Mouse (Mus musculus): ENCODE data around the gene Thsd4. TPM values are rescaled to one million over a fixed set of nuclear protein-coding genes. Genes with fewer than 3 reads are reported as not detected.

Gene Thsd4
- polyA plus RNA-seq, 1 experiment from 2014 or later: 20.2 TPM

GRCm38 (mm10) chr9:60380550-60380949 lies 141.3 kb downstream of the Thsd4 start:
- ATAC-seq: no peak
- H3K4me2 ChIP-seq (ENCODE audit: low read depth, low read length): no peak overlapping the region
- no peaks in the 10 kb centered on the region for H3K36me3 ChIP-seq (ENCODE audit: control insufficient read depth, insufficient read depth, low read length)
- H3K27ac ChIP-seq (ENCODE audit: low read length): no peak overlapping the region
- H3K9me3 ChIP-seq (ENCODE audit: control insufficient read depth, low read length): no peaks in the 10 kb centered on the region
- 73% methylated on average over 4 of the region's 4 CpGs for WGBS
- H3K4me1 ChIP-seq (ENCODE audit: control insufficient read depth, insufficient read depth, low read length): peaks cover 7% of the 10 kb centered on the region; the same call in 1 of the 2 replicates
- H3K9ac ChIP-seq (ENCODE audit: low read depth, low read length): no peak overlapping the region
- H3K27me3 ChIP-seq (replicated peaks; ENCODE audit: control insufficient read depth, insufficient read depth, low read length): no peaks in the 10 kb centered on the region
- H3K4me3 ChIP-seq (ENCODE audit: low read length): no peak overlapping the region

GRCm38 (mm10) chr9:60378235-60378634 lies 143.6 kb downstream of the Thsd4 start:
- 49% methylated on average over 6 of the region's 6 CpGs for WGBS
- ATAC-seq: peak; percentile 46; the same call in 1 of the 2 replicates
- peaks cover 7% of the 10 kb centered on the region; the same call in 1 of the 2 replicates for H3K4me1 ChIP-seq (ENCODE audit: control insufficient read depth, insufficient read depth, low read length)

GRCm38 (mm10) chr9:60373161-60373737 lies 148.6 kb downstream of the Thsd4 start:
- Histone ChIP-seq H3K4me2 (ENCODE audit: low read depth, low read length) (no peak overlapping the region), H3K4me1 (ENCODE audit: control insufficient read depth, insufficient read depth, low read length) (peaks cover 9% of the 10 kb centered on the region), H3K27me3 (replicated peaks; ENCODE audit: control insufficient read depth, insufficient read depth, low read length) (no peaks in the 10 kb centered on the region), H3K9ac (ENCODE audit: low read depth, low read length) (no peak overlapping the region), H3K36me3 (ENCODE audit: control insufficient read depth, insufficient read depth, low read length) (no peaks in the 10 kb centered on the region), H3K9me3 (ENCODE audit: control insufficient read depth, low read length) (no peaks in the 10 kb centered on the region), H3K4me3 (ENCODE audit: low read length) (no peak overlapping the region), H3K27ac (ENCODE audit: low read length) (peak overlapping the region; percentile 53; the same call in 1 of the 2 replicates)
- WGBS: 39% methylated on average over 4 of the region's 4 CpGs
- peak; percentile 32; the same call in 1 of the 2 replicates for ATAC-seq

More at GRCm38 (mm10) chr9:60378235-60378634, 143.6 kb downstream of the Thsd4 start:
- Histone ChIP-seq H3K4me3 (ENCODE audit: low read length) (no peak overlapping the region), H3K9me3 (ENCODE audit: control insufficient read depth, low read length) (no peaks in the 10 kb centered on the region), H3K27me3 (replicated peaks; ENCODE audit: control insufficient read depth, insufficient read depth, low read length) (no peaks in the 10 kb centered on the region), H3K27ac (ENCODE audit: low read length) (0 out of 2 replicates have a peak overlapping the region, but pooled peaks have one; percentile 6), H3K36me3 (ENCODE audit: control insufficient read depth, insufficient read depth, low read length) (no peaks in the 10 kb centered on the region), H3K4me2 (ENCODE audit: low read depth, low read length) (no peak overlapping the region), H3K9ac (ENCODE audit: low read depth, low read length) (no peak overlapping the region)

- no peaks in the 10 kb centered on the region for H3K9me3 ChIP-seq (ENCODE audit: control insufficient read depth, low read length)
- peak; percentile 58 for ATAC-seq
- 46% methylated on average over 9 of the region's 9 CpGs for WGBS
- no peaks in the 10 kb centered on the region for H3K36me3 ChIP-seq (ENCODE audit: control insufficient read depth, insufficient read depth, low read length)
- no peak overlapping the region for H3K9ac ChIP-seq (ENCODE audit: low read depth, low read length)
- H3K27me3 ChIP-seq (replicated peaks; ENCODE audit: control insufficient read depth, insufficient read depth, low read length): no peaks in the 10 kb centered on the region
- H3K4me2 ChIP-seq (ENCODE audit: low read depth, low read length): no peak overlapping the region
- peaks cover 23% of the 10 kb centered on the region for H3K4me1 ChIP-seq (ENCODE audit: control insufficient read depth, insufficient read depth, low read length)
- 0 out of 2 replicates have a peak overlapping the region, but pooled peaks have one; percentile 26 for H3K27ac ChIP-seq (ENCODE audit: low read length)
- H3K4me3 ChIP-seq (ENCODE audit: low read length): no peak overlapping the region
Measured at GRCm38 (mm10) chr9:60368516-60368915, 153.3 kb downstream of the Thsd4 start.

- peak; percentile 61; the same call in 1 of the 2 replicates for ATAC-seq
- WGBS: 56% methylated on average over 10 of the region's 10 CpGs
- Histone ChIP-seq H3K27ac (ENCODE audit: low read length) (no peak overlapping the region), H3K4me3 (ENCODE audit: low read length) (no peak overlapping the region), H3K9me3 (ENCODE audit: control insufficient read depth, low read length) (no peaks in the 10 kb centered on the region), H3K4me2 (ENCODE audit: low read depth, low read length) (no peak overlapping the region), H3K36me3 (ENCODE audit: control insufficient read depth, insufficient read depth, low read length) (no peaks in the 10 kb centered on the region), H3K27me3 (replicated peaks; ENCODE audit: control insufficient read depth, insufficient read depth, low read length) (no peaks in the 10 kb centered on the region), H3K9ac (ENCODE audit: low read depth, low read length) (no peak overlapping the region), H3K4me1 (ENCODE audit: control insufficient read depth, insufficient read depth, low read length) (peaks cover 25% of the 10 kb centered on the region)
Measured at GRCm38 (mm10) chr9:60367617-60368305, 154.1 kb downstream of the Thsd4 start.

- Histone ChIP-seq H3K27ac (ENCODE audit: low read length) (no peak overlapping the region; the same call in 1 of the 2 replicates), H3K36me3 (ENCODE audit: control insufficient read depth, insufficient read depth, low read length) (no peaks in the 10 kb centered on the region), H3K4me2 (ENCODE audit: low read depth, low read length) (no peak overlapping the region), H3K4me1 (ENCODE audit: control insufficient read depth, insufficient read depth, low read length) (peaks cover 25% of the 10 kb centered on the region), H3K27me3 (replicated peaks; ENCODE audit: control insufficient read depth, insufficient read depth, low read length) (no peaks in the 10 kb centered on the region), H3K9ac (ENCODE audit: low read depth, low read length) (no peak overlapping the region), H3K9me3 (ENCODE audit: control insufficient read depth, low read length) (no peaks in the 10 kb centered on the region), H3K4me3 (ENCODE audit: low read length) (no peak overlapping the region)
- peak; percentile 63 for ATAC-seq
- WGBS: 14% methylated on average over 14 of the region's 14 CpGs
Measured at GRCm38 (mm10) chr9:60364166-60364781, 157.6 kb downstream of the Thsd4 start.

- H3K36me3 ChIP-seq (ENCODE audit: control insufficient read depth, insufficient read depth, low read length): no peaks in the 10 kb centered on the region
- no peaks in the 10 kb centered on the region for H3K9me3 ChIP-seq (ENCODE audit: control insufficient read depth, low read length)
- H3K4me3 ChIP-seq (ENCODE audit: low read length): no peak overlapping the region
- no peak overlapping the region; the same call in 1 of the 2 replicates for H3K27ac ChIP-seq (ENCODE audit: low read length)
- no peak overlapping the region for H3K9ac ChIP-seq (ENCODE audit: low read depth, low read length)
- WGBS: 78% methylated on average over 4 of the region's 4 CpGs
- no peaks in the 10 kb centered on the region for H3K27me3 ChIP-seq (replicated peaks; ENCODE audit: control insufficient read depth, insufficient read depth, low read length)
- peaks cover 27% of the 10 kb centered on the region for H3K4me1 ChIP-seq (ENCODE audit: control insufficient read depth, insufficient read depth, low read length)
- no peak overlapping the region for H3K4me2 ChIP-seq (ENCODE audit: low read depth, low read length)
- ATAC-seq: no peak; the same call in 1 of the 2 replicates
Measured at GRCm38 (mm10) chr9:60352351-60352750, 169.5 kb downstream of the Thsd4 start.

GRCm38 (mm10) chr9:60351153-60351552 lies 170.7 kb downstream of the Thsd4 start:
- H3K9ac ChIP-seq (ENCODE audit: low read depth, low read length): no peak overlapping the region
- 68% methylated on average over 6 of the region's 6 CpGs for WGBS
- no peaks in the 10 kb centered on the region for H3K36me3 ChIP-seq (ENCODE audit: control insufficient read depth, insufficient read depth, low read length)
- no peaks in the 10 kb centered on the region for H3K27me3 ChIP-seq (replicated peaks; ENCODE audit: control insufficient read depth, insufficient read depth, low read length)
- peak; percentile 76 for ATAC-seq
- H3K4me3 ChIP-seq (ENCODE audit: low read length): no peak overlapping the region
- no peak overlapping the region for H3K4me2 ChIP-seq (ENCODE audit: low read depth, low read length)
- H3K9me3 ChIP-seq (ENCODE audit: control insufficient read depth, low read length): no peaks in the 10 kb centered on the region
- H3K27ac ChIP-seq (ENCODE audit: low read length): peak overlapping the region; percentile 38; the same call in 1 of the 2 replicates
- H3K4me1 ChIP-seq (ENCODE audit: control insufficient read depth, insufficient read depth, low read length): peaks cover 27% of the 10 kb centered on the region

GRCm38 (mm10) chr9:60336147-60336546 lies 185.7 kb downstream of the Thsd4 start:
- WGBS: 67% methylated on average over 5 of the region's 5 CpGs
- Histone ChIP-seq H3K27me3 (replicated peaks; ENCODE audit: control insufficient read depth, insufficient read depth, low read length) (no peaks in the 10 kb centered on the region), H3K4me2 (ENCODE audit: low read depth, low read length) (no peak overlapping the region), H3K27ac (ENCODE audit: low read length) (peak overlapping the region; percentile 85), H3K9me3 (ENCODE audit: control insufficient read depth, low read length) (no peaks in the 10 kb centered on the region), H3K4me1 (ENCODE audit: control insufficient read depth, insufficient read depth, low read length) (peaks cover 11% of the 10 kb centered on the region; the same call in 1 of the 2 replicates), H3K4me3 (ENCODE audit: low read length) (no peak overlapping the region), H3K9ac (ENCODE audit: low read depth, low read length) (no peak overlapping the region; the same call in 1 of the 2 replicates), H3K36me3 (ENCODE audit: control insufficient read depth, insufficient read depth, low read length) (no peaks in the 10 kb centered on the region)
- ATAC-seq: peak; percentile 92
